Mouse (Mus musculus) frontal cortex, postnatal 10 days (tissue): ENCODE results near the gene Gas7.
A peak's percentile ranks its signal among the peaks of the same experiment; 100 is the strongest.

ENCODE experiments used
- DNase-seq, 2 experiments: peaks; one replicate each; pipeline ENCODE4 v3.0.0; 2022; ENCODE audit warnings: low spot score in 2 of 2, mixed read lengths in 1 of 2

Gene Gas7

GRCm38 (mm10) chr11:67454874-67455526, at the start of gene Gas7:
Gene Gas7 (plus strand): TSS chr11:67455437.
- DNase-seq = peak in 1 of 2 experiments; percentile 42

DNA sequence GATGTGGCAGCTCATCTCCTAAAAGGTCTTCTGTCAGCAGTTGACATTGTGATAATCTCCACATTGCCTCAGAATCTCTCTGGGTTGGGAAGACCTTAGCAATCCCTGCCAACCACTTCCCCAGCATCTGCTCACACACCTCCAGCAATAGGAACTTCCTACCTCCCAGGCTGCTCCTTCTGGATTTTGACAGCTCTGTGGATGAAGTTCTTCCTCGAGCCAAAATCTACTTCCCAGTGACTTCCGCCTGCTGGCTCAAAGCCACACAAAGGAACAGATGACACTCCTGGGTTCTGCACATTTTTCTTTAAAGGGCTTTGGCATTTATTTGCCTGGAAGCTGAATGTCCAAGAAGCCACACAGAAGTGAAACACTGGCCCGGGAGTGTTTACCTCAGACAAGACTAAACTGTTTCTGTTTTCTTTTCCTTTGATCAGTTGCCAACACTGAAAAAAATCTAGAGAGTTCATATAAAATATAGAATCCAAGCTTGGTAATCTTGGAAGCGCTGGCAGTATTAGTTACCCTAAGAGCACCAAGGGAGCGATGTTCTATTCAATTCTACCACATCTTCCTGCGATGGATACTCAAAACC, 40.8 kb upstream of the Gas7 start:
- peak in 1 of 2 experiments; percentile 41 for DNase-seq

DNA sequence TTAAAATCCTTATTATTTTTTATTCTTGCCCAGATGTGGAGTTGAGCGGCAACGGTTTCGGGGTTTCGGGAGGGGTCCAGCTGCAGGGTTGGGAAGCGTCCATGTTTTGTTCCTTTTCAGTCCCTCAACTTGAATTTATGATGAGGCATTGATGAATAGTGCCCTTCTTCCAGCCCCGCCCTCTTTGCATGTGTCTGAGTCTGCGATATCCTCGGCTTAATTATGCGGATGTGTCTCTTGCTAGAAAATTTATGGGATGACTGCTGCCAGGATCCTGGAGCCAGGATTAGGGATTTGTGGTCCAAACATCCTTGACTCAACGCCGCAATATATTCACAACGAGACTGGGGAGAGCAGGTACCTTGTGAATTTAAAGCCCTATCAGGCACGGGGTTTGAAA, 31.7 kb upstream of the Gas7 start:
- DNase-seq = no peak

GRCm38 (mm10) chr11:67428196-67428595, 27.0 kb upstream of the Gas7 start:
- DNase-seq = no peak

GRCm38 (mm10) chr11:67429836-67430235, 25.4 kb upstream of the Gas7 start:
- no peak for DNase-seq

DNA sequence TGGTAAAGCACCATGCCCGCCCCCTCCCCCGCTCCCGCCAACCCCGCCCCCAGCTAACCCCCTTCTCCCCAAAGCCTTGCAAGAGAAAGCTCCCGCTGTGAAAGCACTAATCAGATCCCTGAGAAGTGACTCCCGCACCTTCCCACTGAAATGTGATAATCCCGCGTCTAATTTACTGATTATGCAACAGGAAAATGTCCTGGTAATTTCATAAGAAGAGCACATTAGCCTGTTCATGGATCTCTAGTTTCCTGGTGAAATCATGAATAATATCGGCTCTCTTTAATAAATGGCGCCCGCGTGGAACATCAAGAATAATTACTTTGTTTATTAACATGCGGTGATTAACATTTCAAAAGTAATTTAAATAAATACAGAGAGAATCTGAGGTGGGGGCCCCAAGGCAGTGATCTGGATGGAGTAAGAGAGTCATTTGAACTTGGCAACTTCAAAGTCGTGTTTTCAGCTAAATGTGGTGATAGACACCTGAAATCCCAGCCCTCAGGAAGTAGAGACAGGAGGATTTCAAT, 24.1 kb upstream of the Gas7 start:
- no peak for DNase-seq

GRCm38 (mm10) chr11:67431864-67432263, 23.4 kb upstream of the Gas7 start:
- no peak for DNase-seq

GRCm38 (mm10) chr11:67433763-67434162, 21.5 kb upstream of the Gas7 start:
- no peak for DNase-seq

DNA sequence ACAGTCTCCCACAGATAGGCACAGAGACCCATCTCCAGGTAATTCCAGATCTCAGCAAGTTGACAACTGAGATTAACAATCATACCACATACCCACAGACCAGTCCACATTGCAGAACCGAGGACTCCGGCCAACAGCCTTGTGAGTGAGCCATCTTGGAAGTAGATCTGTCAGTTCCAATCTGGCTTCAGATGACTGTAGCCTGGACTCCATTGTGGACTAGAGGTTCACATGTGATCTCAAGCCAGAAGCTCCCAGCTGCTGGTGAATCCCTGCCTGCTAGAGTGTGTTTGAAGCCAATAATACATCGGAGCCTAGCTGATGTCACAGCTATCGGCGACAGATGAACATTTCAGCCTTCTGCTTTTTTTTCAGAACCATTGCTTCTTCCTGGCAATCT, 16.5 kb upstream of the Gas7 start:
- no peak for DNase-seq

DNA sequence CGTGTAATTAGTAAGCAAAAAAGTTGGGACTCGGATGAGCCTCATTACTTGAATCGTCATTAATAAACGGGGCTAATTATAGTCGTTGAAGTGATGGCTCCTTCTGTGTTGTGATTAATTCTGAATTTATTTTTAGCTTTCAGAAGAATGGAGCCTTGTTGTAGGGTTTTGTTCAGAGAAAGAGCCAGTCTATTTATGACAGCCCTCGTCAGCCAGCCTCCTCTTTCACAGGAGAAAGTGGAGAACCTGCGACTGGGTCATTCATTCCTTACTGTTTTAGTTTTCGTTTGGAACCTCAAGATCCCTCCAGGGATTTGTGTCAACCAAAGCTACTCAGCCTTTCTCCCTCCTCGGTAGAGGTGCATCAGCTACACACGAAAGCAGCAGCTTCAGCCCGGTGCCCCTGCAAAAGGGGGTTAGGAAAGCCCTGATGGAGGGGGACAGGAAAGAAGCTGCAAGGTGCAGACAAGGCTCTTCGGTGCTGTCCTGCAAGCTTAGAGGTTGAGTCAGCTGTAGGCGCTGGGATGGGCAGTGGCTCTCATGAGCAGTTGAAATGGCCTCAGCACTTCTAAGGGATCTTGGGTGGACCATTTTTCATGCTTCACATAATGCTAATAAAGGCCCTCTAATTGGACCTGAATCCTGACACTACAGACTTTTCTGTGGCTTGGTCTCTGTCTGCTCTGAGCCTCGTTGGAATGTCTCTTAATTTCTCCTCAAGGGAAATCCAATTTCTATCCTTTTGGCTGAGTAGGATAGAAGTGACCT, 10.0 kb upstream of the Gas7 start:
- no peak for DNase-seq

GRCm38 (mm10) chr11:67451525-67451924, 3.7 kb upstream of the Gas7 start:
- DNase-seq = no peak

GRCm38 (mm10) chr11:67455527-67455981, 317 bp downstream of the Gas7 start:
- peak in 1 of 2 experiments; percentile 25 for DNase-seq

GRCm38 (mm10) chr11:67456029-67456428, 792 bp downstream of the Gas7 start:
- DNase-seq = no peak

DNA sequence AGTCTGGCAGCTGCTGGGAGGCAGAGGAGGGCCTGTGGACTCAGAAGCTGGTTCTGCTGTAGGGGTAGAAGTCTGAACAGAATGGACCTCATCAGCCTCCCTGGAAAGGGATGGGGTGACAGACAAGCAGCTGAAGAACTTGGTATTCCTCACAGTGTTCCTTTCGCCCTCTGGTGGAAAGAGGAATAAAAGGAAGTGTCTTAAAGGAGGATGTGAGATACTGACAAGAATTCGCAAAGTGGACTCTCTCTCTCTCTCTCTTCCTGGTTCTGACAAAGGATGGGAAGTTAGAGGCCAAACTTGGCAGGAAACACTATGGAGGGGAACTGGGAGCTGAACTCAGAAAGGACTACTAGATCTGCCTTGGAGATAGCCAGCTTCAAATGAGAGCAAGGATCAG, 2.9 kb downstream of the Gas7 start:
- no peak for DNase-seq

DNA sequence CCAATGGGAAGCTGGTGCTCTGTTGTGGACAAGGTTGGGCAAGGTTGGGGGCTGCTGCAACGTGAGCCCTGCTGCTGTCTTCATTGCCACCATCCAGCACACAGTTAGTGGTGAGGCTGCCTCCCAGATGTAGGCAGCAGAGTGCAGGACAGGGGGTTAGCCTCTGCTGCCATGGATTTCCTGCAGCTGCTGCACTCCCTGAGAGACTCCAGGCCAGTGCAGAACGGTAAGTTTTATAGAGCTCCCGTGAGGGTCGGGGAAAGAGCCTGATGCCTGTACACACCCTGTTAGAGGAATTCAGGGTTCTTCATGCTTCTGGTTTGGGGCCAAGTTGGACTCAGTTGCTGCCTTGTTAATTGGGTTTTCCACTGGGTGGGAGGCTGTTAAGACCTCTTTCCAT, 11.9 kb downstream of the Gas7 start:
- DNase-seq = no peak

GRCm38 (mm10) chr11:67468846-67469245, 13.6 kb downstream of the Gas7 start:
- DNase-seq = no peak

GRCm38 (mm10) chr11:67474590-67474989, 19.4 kb downstream of the Gas7 start:
- no peak for DNase-seq

GRCm38 (mm10) chr11:67479534-67479933, 24.3 kb downstream of the Gas7 start:
- DNase-seq = no peak

DNA sequence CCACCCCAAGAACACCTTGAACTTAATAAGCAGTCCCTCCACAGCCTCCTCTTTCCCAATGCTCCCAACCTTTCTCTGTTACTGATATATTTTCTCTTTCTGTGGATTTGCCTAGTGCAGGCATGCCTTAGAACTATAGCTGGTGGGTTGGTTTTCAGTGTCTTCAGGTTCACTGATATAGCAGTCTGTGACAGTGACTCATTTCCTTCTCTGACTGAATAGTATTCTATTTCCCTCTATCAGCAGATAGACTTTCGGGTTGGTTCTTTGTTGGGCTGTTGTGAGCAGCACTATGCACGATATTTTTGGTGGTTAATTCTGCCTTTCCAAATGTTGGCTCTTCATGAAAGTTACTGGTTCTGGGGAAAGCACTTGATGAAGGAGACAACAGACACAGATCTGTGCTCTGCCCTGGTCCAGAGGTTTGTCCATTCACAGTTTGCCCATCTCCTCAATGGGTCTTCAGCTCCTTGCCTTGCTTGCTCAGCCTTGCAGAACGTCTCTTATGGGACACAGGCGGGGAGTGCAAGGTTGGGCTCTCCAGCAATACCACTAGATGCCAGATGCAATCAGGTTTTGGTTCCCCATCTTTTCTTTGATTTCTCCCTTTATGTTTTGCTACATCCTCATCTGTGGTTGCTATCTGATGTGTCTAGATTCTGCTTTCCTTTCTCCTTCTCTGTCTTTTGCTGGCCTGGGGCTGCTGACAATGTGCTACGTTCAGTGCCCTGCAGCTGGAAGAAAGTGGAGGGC, 25.1 kb downstream of the Gas7 start:
- DNase-seq = no peak

DNA sequence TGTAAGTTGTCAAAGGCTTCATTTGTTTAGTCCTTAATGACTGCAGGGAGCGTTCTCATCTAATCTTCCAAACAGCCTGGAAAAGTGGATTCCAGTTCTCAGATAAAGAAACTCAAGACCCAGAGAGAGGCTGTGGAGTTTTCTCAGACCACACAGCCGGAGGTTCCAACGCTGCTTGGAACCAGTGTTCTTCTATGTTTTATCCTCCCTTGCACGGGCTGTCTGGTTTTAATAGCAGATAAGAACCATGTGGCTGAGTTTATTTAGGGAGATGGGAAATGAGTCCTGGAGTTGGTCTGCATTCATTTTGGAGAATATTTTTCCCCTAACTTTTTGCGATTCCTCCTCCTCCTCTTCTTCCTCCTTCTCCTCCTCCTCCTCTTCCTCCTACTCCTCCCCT, 26.5 kb downstream of the Gas7 start:
- DNase-seq = no peak

GRCm38 (mm10) chr11:67482217-67482760, 27.1 kb downstream of the Gas7 start:
- peak in 1 of 2 experiments; percentile 39 for DNase-seq

GRCm38 (mm10) chr11:67488156-67488555, 32.9 kb downstream of the Gas7 start:
- DNase-seq = no peak
